Mouse (Mus musculus) limb, embryonic 10.5 days (tissue): ENCODE measurements around the gene Lats2. TPM values are rescaled to one million over a fixed set of nuclear protein-coding genes. Genes with fewer than 3 reads are reported as not detected.

Source experiments
- DNase-seq: peaks from one replicate; pipeline ENCODE4 v3.0.0-alpha.2; 2017; ENCODE audit warnings: low spot score
- H3K27ac ChIP-seq: fragments of 300-500 bp; sonication (generic); 2 replicates; pipeline ENCODE4 v1.5.1; 2016; ENCODE audit warnings: mild to moderate bottlenecking
- H3K27me3 ChIP-seq: fragments of 300-500 bp; sonication (generic); 2 replicates; pipeline ENCODE4 v1.6.1; 2016; ENCODE audit warnings: low read depth, mild to moderate bottlenecking; ENCODE audit not compliant: poor library complexity, severe bottlenecking
- H3K36me3 ChIP-seq: fragments of 300-500 bp; sonication (generic); 2 replicates; pipeline ENCODE4 v1.6.1; 2016; ENCODE audit warnings: mild to moderate bottlenecking, moderate library complexity
- H3K4me1 ChIP-seq: fragments of 300-500 bp; sonication (generic); 2 replicates; pipeline ENCODE4 v1.6.1; 2016
- H3K4me3 ChIP-seq: fragments of 300-500 bp; sonication (generic); 2 replicates; pipeline ENCODE4 v1.5.1; 2016; ENCODE audit warnings: mild to moderate bottlenecking, moderate library complexity
- H3K9me3 ChIP-seq: fragments of 300-500 bp; sonication (generic); replicated peaks from 2 replicates; pipeline ENCODE4 v1.6.1; 2016; ENCODE audit warnings: mild to moderate bottlenecking
- WGBS: fragments of 180-500 bp; shearing (Covaris S2); methylation state at CpG from one replicate; pipeline ENCODE4 v1.1.7; 2016; 5-methylcytosine and 5-hydroxymethylcytosine counted together
- polyA plus RNA-seq: library from polyadenylated mRNA; unstranded; fragments of >200 nt; fragmentation: Nextera tagmentation; extraction: Ambion mirVana; gene quantifications from 2 replicates; pipeline ENCODE4 v1.2.1, GENCODE M21; 2016

Gene Lats2
- polyA plus RNA-seq, 1 experiment from 2014 or later, result 21.0 TPM

DNA sequence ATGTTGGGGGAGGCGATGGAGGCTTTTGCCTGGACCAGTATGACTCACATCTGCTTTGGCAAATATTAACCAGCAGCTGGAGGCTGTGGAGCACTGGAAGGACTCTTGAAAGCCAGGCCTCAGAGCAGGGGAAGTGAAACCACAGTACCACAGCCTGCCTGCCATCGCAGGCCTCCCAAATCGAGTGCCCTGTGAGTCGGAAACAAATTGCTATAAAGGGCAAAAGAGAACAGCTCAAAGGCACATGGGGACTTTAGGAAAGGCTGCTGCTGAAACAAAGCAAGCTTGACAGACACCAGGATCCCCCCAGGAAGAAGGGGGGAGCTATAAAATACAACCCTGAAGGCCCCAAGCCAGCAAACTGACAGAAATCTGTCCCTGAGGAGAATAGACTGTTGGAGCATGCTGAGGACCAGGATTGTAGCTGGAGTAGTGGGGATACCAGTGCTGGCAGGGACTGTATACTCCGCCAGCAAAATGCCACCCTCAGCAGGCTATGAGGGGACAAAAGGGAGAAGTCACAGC, 28.2 kb downstream of the Lats2 start:
- Histone ChIP-seq H3K36me3 (peaks cover 71% of the 10 kb centered on the region), H3K9me3 (no peaks in the 10 kb centered on the region), H3K27ac (no peak overlapping the region), H3K4me1 (peaks cover 8% of the 10 kb centered on the region; the same call in 1 of the 2 replicates), H3K4me3 (no peak overlapping the region), H3K27me3 (no peaks in the 10 kb centered on the region)
- no peak for DNase-seq
- WGBS, result 79% methylated on average over 5 of the region's 5 CpGs

- no peak overlapping the region for H3K27ac ChIP-seq
- no peaks in the 10 kb centered on the region for H3K9me3 ChIP-seq
- peaks cover 77% of the 10 kb centered on the region for H3K36me3 ChIP-seq
- no peak overlapping the region for H3K4me3 ChIP-seq
- H3K27me3 ChIP-seq, result no peaks in the 10 kb centered on the region
- DNase-seq, result no peak
- peaks cover 8% of the 10 kb centered on the region; the same call in 1 of the 2 replicates for H3K4me1 ChIP-seq
- 85% methylated on average over 8 of the region's 8 CpGs for WGBS
These were observed 28.8 kb downstream of the Lats2 start for GRCm38 (mm10) chr14:57729364-57729763.

- 76% methylated on average over 8 of the region's 8 CpGs for WGBS
- no peak overlapping the region for H3K27ac ChIP-seq
- no peaks in the 10 kb centered on the region for H3K9me3 ChIP-seq
- DNase-seq, result no peak
- no peak overlapping the region for H3K4me3 ChIP-seq
- no peaks in the 10 kb centered on the region; the same call in 1 of the 2 replicates for H3K4me1 ChIP-seq
- H3K36me3 ChIP-seq, result peaks cover 79% of the 10 kb centered on the region
- H3K27me3 ChIP-seq, result no peaks in the 10 kb centered on the region
These were observed 32.0 kb downstream of the Lats2 start for GRCm38 (mm10) chr14:57726172-57726571.

- Histone ChIP-seq H3K36me3 (peaks cover 66% of the 10 kb centered on the region), H3K4me3 (no peak overlapping the region), H3K4me1 (no peaks in the 10 kb centered on the region; the same call in 1 of the 2 replicates), H3K27me3 (no peaks in the 10 kb centered on the region), H3K9me3 (no peaks in the 10 kb centered on the region), H3K27ac (no peak overlapping the region)
- DNase-seq, result no peak
- 85% methylated on average over 4 of the region's 4 CpGs for WGBS
These were observed 33.7 kb downstream of the Lats2 start for GRCm38 (mm10) chr14:57724473-57724872.

DNA sequence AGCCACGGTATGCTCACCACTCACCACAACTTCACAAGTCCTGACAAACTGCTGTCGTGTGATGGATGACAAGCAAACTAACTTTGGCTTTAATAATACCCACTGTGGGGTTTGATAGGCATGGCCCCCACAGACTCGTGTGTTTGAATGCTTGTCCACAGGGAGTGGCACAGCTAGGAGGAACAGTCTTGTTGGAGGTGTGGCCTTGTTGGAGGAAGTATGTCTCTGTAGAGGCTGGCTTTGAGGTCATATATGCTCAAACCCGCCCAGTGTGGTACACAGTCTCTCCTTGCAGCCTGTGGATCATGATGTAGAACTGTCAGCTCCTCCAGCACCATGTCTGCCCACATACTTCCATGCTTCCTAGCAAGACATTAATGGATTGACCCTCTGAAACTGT, 39.9 kb downstream of the Lats2 start:
- Histone ChIP-seq H3K27me3 (no peaks in the 10 kb centered on the region), H3K27ac (no peak overlapping the region), H3K9me3 (no peaks in the 10 kb centered on the region), H3K4me3 (no peak overlapping the region), H3K4me1 (no peaks in the 10 kb centered on the region), H3K36me3 (peaks cover 51% of the 10 kb centered on the region)
- no peak for DNase-seq
- WGBS, result 87% methylated on average over 4 of the region's 4 CpGs

GRCm38 (mm10) chr14:57716601-57717245, 41.5 kb downstream of the Lats2 start:
- Histone ChIP-seq H3K27me3 (no peaks in the 10 kb centered on the region), H3K27ac (no peak overlapping the region), H3K36me3 (peaks cover 45% of the 10 kb centered on the region), H3K4me1 (no peaks in the 10 kb centered on the region), H3K4me3 (no peak overlapping the region), H3K9me3 (no peaks in the 10 kb centered on the region)
- no peak for DNase-seq
- 90% methylated on average over 4 of the region's 4 CpGs for WGBS

GRCm38 (mm10) chr14:57712884-57713283, 45.3 kb downstream of the Lats2 start:
- WGBS, result 90% methylated on average over 1 of the region's 1 CpGs
- H3K9me3 ChIP-seq, result no peaks in the 10 kb centered on the region
- DNase-seq, result no peak
- no peak overlapping the region for H3K27ac ChIP-seq
- no peaks in the 10 kb centered on the region for H3K4me1 ChIP-seq
- H3K27me3 ChIP-seq, result no peaks in the 10 kb centered on the region
- H3K36me3 ChIP-seq, result peaks cover 38% of the 10 kb centered on the region
- no peak overlapping the region for H3K4me3 ChIP-seq

- Histone ChIP-seq H3K9me3 (no peaks in the 10 kb centered on the region), H3K27ac (no peak overlapping the region), H3K27me3 (no peaks in the 10 kb centered on the region), H3K4me1 (no peaks in the 10 kb centered on the region), H3K4me3 (no peak overlapping the region), H3K36me3 (peaks cover 34% of the 10 kb centered on the region)
- no peak for DNase-seq
- 88% methylated on average over 6 of the region's 6 CpGs for WGBS
These were observed 47.1 kb downstream of the Lats2 start for GRCm38 (mm10) chr14:57711059-57711458.

- no peaks in the 10 kb centered on the region for H3K9me3 ChIP-seq
- no peaks in the 10 kb centered on the region for H3K4me1 ChIP-seq
- peaks cover 42% of the 10 kb centered on the region for H3K36me3 ChIP-seq
- H3K27ac ChIP-seq, result no peak overlapping the region
- 88% methylated on average over 10 of the region's 10 CpGs for WGBS
- H3K4me3 ChIP-seq, result no peak overlapping the region
- H3K27me3 ChIP-seq, result no peaks in the 10 kb centered on the region
- DNase-seq, result no peak
These were observed 49.0 kb downstream of the Lats2 start for GRCm38 (mm10) chr14:57709171-57709570.

GRCm38 (mm10) chr14:57708580-57708979, 49.6 kb downstream of the Lats2 start:
- no peak overlapping the region for H3K27ac ChIP-seq
- peaks cover 42% of the 10 kb centered on the region for H3K36me3 ChIP-seq
- H3K4me3 ChIP-seq, result no peak overlapping the region
- H3K4me1 ChIP-seq, result no peaks in the 10 kb centered on the region
- no peaks in the 10 kb centered on the region for H3K27me3 ChIP-seq
- WGBS, result 94% methylated on average over 7 of the region's 7 CpGs
- DNase-seq, result no peak
- H3K9me3 ChIP-seq, result no peaks in the 10 kb centered on the region

DNA sequence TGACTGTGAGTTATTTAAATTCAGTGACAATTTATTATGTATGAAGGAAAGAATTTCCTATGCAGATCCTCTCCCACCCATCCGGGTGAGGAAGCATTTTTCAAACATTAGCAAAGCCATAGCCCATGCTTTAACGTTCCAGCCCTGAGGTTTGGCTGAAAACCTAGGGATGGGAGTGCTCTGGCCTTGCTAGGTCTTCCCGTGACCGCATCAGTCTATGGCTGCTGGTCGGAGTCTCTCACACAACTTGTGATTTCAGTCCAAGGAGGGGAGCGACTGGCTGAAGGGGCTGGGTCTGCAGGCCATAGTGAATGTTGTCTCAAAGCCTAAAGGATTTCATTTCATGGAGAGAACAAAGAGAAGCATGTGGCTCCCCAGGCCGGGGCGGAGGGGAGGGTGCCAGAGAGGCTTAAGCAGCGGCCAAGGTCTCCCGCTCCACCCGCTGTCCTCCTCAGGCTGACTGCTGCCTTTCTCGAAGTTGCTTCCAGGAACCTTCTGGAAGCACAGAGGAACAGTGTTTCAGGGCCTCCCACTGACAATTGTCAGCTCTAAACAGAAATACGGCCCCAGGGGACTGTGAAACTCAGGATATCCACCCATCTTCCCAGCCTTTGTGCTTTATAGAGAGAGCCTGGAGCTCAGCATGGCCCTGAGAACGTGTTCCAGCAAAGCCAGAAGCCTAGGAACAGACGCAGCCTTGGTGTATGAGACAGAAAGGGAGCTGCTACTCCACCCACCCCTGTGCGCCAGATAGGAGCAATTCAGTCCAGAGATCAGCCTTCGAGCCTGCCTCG, 50.9 kb downstream of the Lats2 start:
- 78% methylated on average over 18 of the region's 18 CpGs for WGBS
- no peaks in the 10 kb centered on the region for H3K27me3 ChIP-seq
- H3K4me3 ChIP-seq, result no peak overlapping the region
- no peaks in the 10 kb centered on the region for H3K9me3 ChIP-seq
- no peak for DNase-seq
- H3K4me1 ChIP-seq, result peaks cover 1% of the 10 kb centered on the region; the same call in 1 of the 2 replicates
- H3K36me3 ChIP-seq, result peaks cover 45% of the 10 kb centered on the region
- H3K27ac ChIP-seq, result no peak overlapping the region; the same call in 1 of the 2 replicates

- Histone ChIP-seq H3K4me3 (no peak overlapping the region), H3K4me1 (peaks cover 6% of the 10 kb centered on the region; the same call in 1 of the 2 replicates), H3K27me3 (no peaks in the 10 kb centered on the region), H3K27ac (no peak overlapping the region), H3K9me3 (no peaks in the 10 kb centered on the region), H3K36me3 (peaks cover 51% of the 10 kb centered on the region)
- 91% methylated on average over 4 of the region's 4 CpGs for WGBS
- no peak for DNase-seq
These were observed 51.5 kb downstream of the Lats2 start for GRCm38 (mm10) chr14:57706760-57707099.

- Histone ChIP-seq H3K27ac (no peak overlapping the region), H3K27me3 (no peaks in the 10 kb centered on the region), H3K4me3 (no peak overlapping the region), H3K4me1 (peaks cover 6% of the 10 kb centered on the region; the same call in 1 of the 2 replicates), H3K9me3 (no peaks in the 10 kb centered on the region), H3K36me3 (peaks cover 55% of the 10 kb centered on the region)
- DNase-seq, result no peak
- WGBS, result 90% methylated on average over 4 of the region's 4 CpGs
These were observed 52.4 kb downstream of the Lats2 start for GRCm38 (mm10) chr14:57705759-57706158.
